Mouse (Mus musculus) forebrain, embryonic 16.5 days (tissue): ENCODE measurements around the gene 1700008P02Rik. TPM values are rescaled to one million over a fixed set of nuclear protein-coding genes. Genes with fewer than 3 reads are reported as not detected.
"Not testable (repeated sequence)": the region's sequence is repeated elsewhere in the genome, so short reads cannot be mapped to it uniquely, and the experiment has no call there.

ENCODE experiments used
- ATAC-seq: fragments of 200-750 bp; cut with Nextera tagmentation; 2 replicates; pipeline ENCODE4 v1.8.0; 2017; ENCODE audit warnings: mild to moderate bottlenecking, moderate library complexity
- H3K27ac ChIP-seq: fragments of 300-500 bp; sonication (generic); 2 replicates; pipeline ENCODE4 v1.5.1; 2014; ENCODE audit warnings: low read length, control low read depth
- H3K27me3 ChIP-seq: fragments of 300-500 bp; sonication (generic); replicated peaks from 2 replicates; pipeline ENCODE4 v1.6.1; 2014; ENCODE audit warnings: low read length; ENCODE audit not compliant: control insufficient read depth, insufficient read depth
- H3K36me3 ChIP-seq: fragments of 300-500 bp; sonication (generic); 2 replicates; pipeline ENCODE4 v1.6.1; 2014; ENCODE audit not compliant: control insufficient read depth, insufficient read depth
- H3K4me1 ChIP-seq: fragments of 300-500 bp; sonication (generic); replicated peaks from 2 replicates; pipeline ENCODE4 v1.6.1; 2014; ENCODE audit warnings: low read length; ENCODE audit not compliant: control insufficient read depth, insufficient read depth
- H3K4me2 ChIP-seq: fragments of 300-500 bp; sonication (generic); 2 replicates; pipeline ENCODE4 v1.6.1; 2014; ENCODE audit warnings: mild to moderate bottlenecking, low read length, control low read depth
- H3K4me3 ChIP-seq: fragments of 300-500 bp; sonication (generic); replicated peaks from 2 replicates; pipeline ENCODE4 v1.5.1; 2014; ENCODE audit warnings: mild to moderate bottlenecking, low read length, control low read depth
- H3K9ac ChIP-seq: fragments of 300-500 bp; sonication (generic); replicated peaks from 2 replicates; pipeline ENCODE4 v1.6.1; 2014; ENCODE audit warnings: low read depth, low read length, control low read depth
- H3K9me3 ChIP-seq: fragments of 300-500 bp; sonication (generic); 2 replicates; pipeline ENCODE4 v1.6.1; 2016; ENCODE audit warnings: low read length; ENCODE audit not compliant: control insufficient read depth
- WGBS: fragments of 180-500 bp; shearing (Covaris S2); extraction: QIAGEN DNeasy Blood & Tissue Kit; methylation state at CpG from one replicate; pipeline ENCODE4 v1.1.7; 2014; 5-methylcytosine and 5-hydroxymethylcytosine counted together
- polyA plus RNA-seq: library from polyadenylated mRNA; unstranded; fragments of >200 nt; fragmentation: Nextera tagmentation; extraction: Ambion mirVana; gene quantifications from 2 replicates; pipeline ENCODE4 v1.2.1, GENCODE M21; 2015

Gene 1700008P02Rik
- not detected in 2 replicates for polyA plus RNA-seq

GRCm38 (mm10) chr3:6620343-6620742 lies at the start of gene 1700008P02Rik:
Gene 1700008P02Rik, minus strand, starts transcription at chr3:6620443.
- WGBS: 98% methylated on average over 7 of the region's 7 CpGs
- Histone ChIP-seq H3K4me1 (no peaks in the 10 kb centered on the region), H3K36me3 (no peaks in the 10 kb centered on the region), H3K4me2 (no peak within 1 kb of the TSS), H3K4me3 (no peak within 1 kb of the TSS), H3K27ac (no peak within 1 kb of the TSS), H3K27me3 (no peaks in the 10 kb centered on the region), H3K9me3 (no peaks in the 10 kb centered on the region), H3K9ac (no peak within 1 kb of the TSS)
- no peak for ATAC-seq

GRCm38 (mm10) chr3:6649411-6649810 lies 29.2 kb upstream of the 1700008P02Rik start:
- Histone ChIP-seq H3K9me3 (no peaks in the 10 kb centered on the region), H3K9ac (no peak overlapping the region), H3K36me3 (no peaks in the 10 kb centered on the region), H3K4me1 (no peaks in the 10 kb centered on the region), H3K4me3 (no peak overlapping the region), H3K4me2 (no peak overlapping the region), H3K27ac (no peak overlapping the region), H3K27me3 (no peaks in the 10 kb centered on the region)
- WGBS: 84% methylated on average over 2 of the region's 2 CpGs
- no peak for ATAC-seq

- H3K36me3 ChIP-seq, H3K4me2 ChIP-seq, H3K27me3 ChIP-seq, H3K27ac ChIP-seq, ATAC-seq, H3K4me1 ChIP-seq, H3K9me3 ChIP-seq, H3K4me3 ChIP-seq, H3K9ac ChIP-seq: not testable (repeated sequence)
These were observed 17.9 kb upstream of the 1700008P02Rik start for GRCm38 (mm10) chr3:6638151-6638550.

GRCm38 (mm10) chr3:6634256-6634655 lies 14.0 kb upstream of the 1700008P02Rik start:
- no peaks in the 10 kb centered on the region for H3K27me3 ChIP-seq
- H3K27ac ChIP-seq: no peak overlapping the region
- ATAC-seq: no peak
- no peak overlapping the region for H3K4me2 ChIP-seq
- H3K36me3 ChIP-seq: no peaks in the 10 kb centered on the region
- H3K9ac ChIP-seq: no peak overlapping the region
- H3K4me3 ChIP-seq: no peak overlapping the region
- H3K9me3 ChIP-seq: no peaks in the 10 kb centered on the region
- H3K4me1 ChIP-seq: no peaks in the 10 kb centered on the region

- ATAC-seq: no peak
- Histone ChIP-seq H3K9me3 (no peaks in the 10 kb centered on the region), H3K36me3 (no peaks in the 10 kb centered on the region), H3K4me3 (no peak overlapping the region), H3K9ac (no peak overlapping the region), H3K4me1 (no peaks in the 10 kb centered on the region), H3K27ac (no peak overlapping the region), H3K27me3 (no peaks in the 10 kb centered on the region), H3K4me2 (no peak overlapping the region)
These were observed 2.4 kb downstream of the 1700008P02Rik start for GRCm38 (mm10) chr3:6617881-6618280.
